Mouse (Mus musculus) ES-Bruce4 (cell line): Measurements from ENCODE around the gene Trp53i13. TPM values are rescaled to one million over a fixed set of nuclear protein-coding genes. Genes with fewer than 3 reads are reported as not detected.

Experiments
- H3K27ac ChIP-seq: 2 replicates; pipeline ENCODE4 v1.5.1; 2012; ENCODE audit warnings: low read length, inconsistent platforms; ENCODE audit not compliant: insufficient read depth
- H3K27me3 ChIP-seq: 2 replicates; pipeline ENCODE4 v1.6.1; 2012; ENCODE audit warnings: mild to moderate bottlenecking, low read length, inconsistent platforms; ENCODE audit not compliant: control insufficient read depth, poor library complexity, insufficient read depth, severe bottlenecking
- H3K36me3 ChIP-seq: 2 replicates; pipeline ENCODE4 v1.6.1; 2012; ENCODE audit warnings: inconsistent platforms, mild to moderate bottlenecking, low read length, moderate library complexity; ENCODE audit not compliant: control insufficient read depth, poor library complexity, insufficient read depth, severe bottlenecking
- H3K4me1 ChIP-seq: one replicate; pipeline ENCODE4 v1.8.1; 2011; ENCODE audit warnings: low read length; ENCODE audit not compliant: control insufficient read depth, insufficient read depth
- H3K4me3 ChIP-seq: 2 replicates; pipeline ENCODE4 v1.5.1; 2011; ENCODE audit warnings: low read depth, mild to moderate bottlenecking, low read length
- H3K9ac ChIP-seq: 2 replicates; pipeline ENCODE4 v1.6.1; 2012; ENCODE audit warnings: low read depth, mild to moderate bottlenecking, inconsistent platforms; ENCODE audit not compliant: poor library complexity, severe bottlenecking
- H3K9me3 ChIP-seq: replicated peaks from 2 replicates; pipeline ENCODE4 v1.6.1; 2012; ENCODE audit warnings: mild to moderate bottlenecking, low read length, inconsistent platforms; ENCODE audit not compliant: control insufficient read depth, poor library complexity, insufficient read depth, severe bottlenecking
- CTCF ChIP-seq: IDR thresholded peaks from one replicate; pipeline ENCODE4 v1.8.1; 2011; ENCODE audit warnings: low read depth, low read length
- EP300 ChIP-seq: IDR thresholded peaks from 2 replicates; pipeline ENCODE4 v1.6.1; 2011; ENCODE audit warnings: low read depth, low read length; ENCODE audit not compliant: insufficient read depth
- POLR2A ChIP-seq: IDR thresholded peaks from one replicate; pipeline ENCODE4 v1.8.1; 2011; ENCODE audit warnings: low read length; ENCODE audit not compliant: insufficient read depth
- polyA plus RNA-seq: library from polyadenylated mRNA; stranded (reverse); fragments of >200 nt; gene quantifications from 2 replicates; pipeline ENCODE4 v1.2.4, GENCODE M21; 2011; ENCODE audit warnings: low read depth; ENCODE audit not compliant: missing spikeins, insufficient read depth, insufficient read length

The Trp53i13 gene
- polyA plus RNA-seq, 1 experiment = 8.2 TPM

DNA sequence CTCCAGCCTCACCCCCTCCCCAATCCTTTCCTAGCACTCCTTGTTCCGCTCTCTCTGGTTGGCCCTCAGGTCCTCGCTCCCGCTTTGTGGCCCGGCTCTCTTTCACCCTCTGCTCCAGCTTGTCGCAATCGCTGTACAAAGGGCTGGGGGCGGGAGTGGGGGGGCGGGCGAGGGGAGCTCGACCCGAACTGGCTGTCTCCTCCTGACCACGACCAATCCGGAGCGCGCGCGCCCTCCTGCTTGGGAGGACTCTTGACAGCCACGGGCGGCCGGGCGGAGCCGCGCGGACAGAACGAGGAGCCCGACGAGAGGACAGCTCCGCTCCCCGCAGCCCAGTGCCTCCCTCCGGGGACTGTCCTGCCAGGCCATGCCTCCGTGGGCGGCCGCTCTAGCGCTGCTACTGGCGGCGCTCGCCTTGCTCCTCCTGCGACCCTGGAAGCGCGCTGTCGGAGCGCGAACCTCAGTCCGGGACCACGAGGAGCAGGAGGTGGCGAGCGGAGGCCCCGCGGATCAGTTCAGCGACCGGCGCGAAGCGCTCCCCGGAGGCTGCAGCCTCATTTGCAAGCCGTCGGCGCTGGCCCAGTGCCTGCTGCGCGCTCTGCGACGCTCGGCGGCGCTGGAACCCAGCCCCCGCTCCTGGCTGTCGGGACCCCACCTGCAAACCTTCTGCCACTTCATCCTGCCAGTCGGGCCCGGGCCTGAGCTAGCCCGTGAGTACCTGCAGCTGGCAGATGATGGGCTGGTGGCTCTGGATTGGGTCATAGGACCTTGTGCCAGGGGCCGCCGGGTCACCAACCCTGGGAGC, 746 bp downstream of the Trp53i13 start, which contains the start of gene Abhd15:
Gene Abhd15 (plus strand): TSS at position 290 of the 805 bp plus-strand sequence.
- Histone ChIP-seq H3K27ac (no peak within 1 kb of the TSS), H3K27me3 (peaks cover 3% of the 10 kb centered on the region; the same call in 1 of the 2 replicates), H3K9me3 (no peaks in the 10 kb centered on the region), H3K36me3 (no peaks in the 10 kb centered on the region), H3K4me3 (peak within 1 kb of the TSS; percentile 63), H3K4me1 (peaks cover 2% of the 10 kb centered on the region), H3K9ac (peak within 1 kb of the TSS; percentile 78)
- TF ChIP-seq EP300 = no peak
- no peak for TF ChIP-seq POLR2A

DNA sequence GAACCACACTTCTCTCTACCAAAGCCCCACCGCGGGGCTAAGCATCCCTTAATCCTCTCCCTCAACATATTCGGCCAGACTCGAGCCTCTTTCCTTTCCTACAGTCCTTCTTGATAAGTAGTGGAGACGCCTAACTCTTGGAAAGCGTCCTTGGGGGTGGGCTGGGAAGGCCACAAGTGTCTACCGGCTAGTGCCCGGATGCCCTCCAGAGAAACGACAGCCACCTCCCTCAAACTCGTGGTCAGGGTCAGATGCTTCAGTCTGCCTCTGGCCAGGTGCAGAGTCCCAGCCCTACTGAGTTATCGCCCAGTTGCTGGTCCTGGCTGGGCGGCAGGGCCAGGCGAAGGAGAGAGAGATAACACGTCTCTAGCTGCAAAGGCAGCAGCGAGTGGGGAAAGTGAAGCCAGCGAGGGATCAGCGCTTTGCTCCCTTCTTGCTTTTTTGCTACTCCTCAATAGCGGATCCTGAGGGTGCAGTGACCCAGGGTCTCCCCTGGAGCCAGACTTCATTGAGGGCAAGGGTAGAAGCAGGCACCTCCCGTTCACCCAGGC, 1.4 kb downstream of the Trp53i13 start:
- Histone ChIP-seq H3K9ac (peak overlapping the region; percentile 59), H3K27ac (no peak overlapping the region), H3K27me3 (peaks cover 3% of the 10 kb centered on the region; the same call in 1 of the 2 replicates), H3K4me1 (peaks cover 2% of the 10 kb centered on the region), H3K36me3 (no peaks in the 10 kb centered on the region), H3K9me3 (no peaks in the 10 kb centered on the region), H3K4me3 (peak overlapping the region; percentile 18)
- no peak for TF ChIP-seq POLR2A
- TF ChIP-seq EP300 = no peak
- no peak for TF ChIP-seq CTCF

DNA sequence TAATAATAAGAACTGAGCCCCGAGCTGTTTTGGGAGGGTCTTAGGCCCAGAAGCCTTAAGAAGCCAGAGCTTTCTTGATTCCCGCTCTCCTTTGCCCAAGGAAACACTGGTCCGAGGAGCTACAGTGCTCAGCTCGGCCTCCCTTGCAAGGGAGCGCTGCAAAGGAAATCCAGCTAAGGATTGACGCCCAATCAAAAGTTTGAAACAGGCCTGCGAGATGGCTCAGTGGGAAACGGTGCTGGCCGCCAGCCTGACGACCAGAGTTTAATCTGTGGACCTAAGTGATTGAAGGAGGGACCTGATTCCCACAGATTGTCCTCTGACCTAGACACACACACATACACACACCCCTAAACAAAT, 2.0 kb downstream of the Trp53i13 start:
- Histone ChIP-seq H3K27ac (no peak overlapping the region), H3K4me3 (peak overlapping the region; percentile 88), H3K36me3 (no peaks in the 10 kb centered on the region), H3K9me3 (no peaks in the 10 kb centered on the region), H3K4me1 (peaks cover 2% of the 10 kb centered on the region), H3K9ac (peak overlapping the region; percentile 78), H3K27me3 (peaks cover 3% of the 10 kb centered on the region; the same call in 1 of the 2 replicates)
- TF ChIP-seq EP300 (no peak), CTCF (no peak), POLR2A (no peak)

DNA sequence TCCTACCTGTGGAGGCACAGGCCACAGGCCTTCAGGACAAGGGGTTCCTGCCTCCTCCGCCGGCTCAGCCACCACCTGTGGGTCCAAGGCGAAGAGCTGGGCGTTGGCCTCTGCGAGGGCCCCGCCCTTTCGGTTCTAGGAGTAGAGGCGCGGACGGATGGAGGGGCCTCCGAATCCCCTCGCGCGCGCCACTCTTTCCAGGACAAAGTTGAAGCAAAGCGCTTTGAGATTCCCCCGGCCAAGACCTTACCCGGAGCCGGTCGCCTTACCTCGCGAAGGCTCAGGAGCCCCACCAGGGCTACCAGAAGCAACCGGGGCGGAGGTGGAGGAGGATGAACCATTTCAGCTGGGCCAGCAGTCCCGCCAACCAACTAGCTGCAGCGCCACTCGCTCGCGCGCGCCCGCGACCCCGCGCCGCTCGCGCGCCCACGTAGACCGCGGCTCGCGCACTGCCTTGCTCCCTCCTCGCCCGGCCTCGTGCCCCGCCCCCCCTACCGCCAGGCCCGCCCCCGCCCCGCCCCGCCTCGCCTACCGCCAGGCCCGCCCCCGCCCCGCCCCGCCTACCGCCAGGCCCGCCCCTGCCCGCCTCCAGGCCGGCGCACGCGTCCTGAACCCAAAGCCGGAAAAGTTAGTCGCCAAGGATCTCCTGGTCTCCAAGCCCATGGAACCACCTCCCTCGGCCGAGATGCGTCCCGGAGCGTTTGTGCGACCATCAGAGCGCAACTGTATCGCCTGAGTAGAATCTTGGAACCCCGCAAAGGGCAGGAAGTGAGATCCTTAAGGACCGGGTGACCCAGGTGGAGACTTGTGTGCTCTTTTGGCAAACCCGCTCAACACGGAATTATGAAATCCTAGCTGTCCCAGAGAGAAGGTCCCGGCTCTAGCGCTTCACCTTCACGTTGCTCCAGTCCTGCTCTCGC, 2.6 kb downstream of the Trp53i13 start:
- Histone ChIP-seq H3K27me3 (peaks cover 3% of the 10 kb centered on the region; the same call in 1 of the 2 replicates), H3K27ac (no peak overlapping the region), H3K9ac (peak overlapping the region; percentile 78), H3K4me3 (peak overlapping the region; percentile 88), H3K9me3 (no peaks in the 10 kb centered on the region), H3K4me1 (peaks cover 2% of the 10 kb centered on the region), H3K36me3 (no peaks in the 10 kb centered on the region)
- TF ChIP-seq CTCF (no peak), EP300 (no peak; the same call in 1 of the 2 replicates), POLR2A (peak; percentile 69)

DNA sequence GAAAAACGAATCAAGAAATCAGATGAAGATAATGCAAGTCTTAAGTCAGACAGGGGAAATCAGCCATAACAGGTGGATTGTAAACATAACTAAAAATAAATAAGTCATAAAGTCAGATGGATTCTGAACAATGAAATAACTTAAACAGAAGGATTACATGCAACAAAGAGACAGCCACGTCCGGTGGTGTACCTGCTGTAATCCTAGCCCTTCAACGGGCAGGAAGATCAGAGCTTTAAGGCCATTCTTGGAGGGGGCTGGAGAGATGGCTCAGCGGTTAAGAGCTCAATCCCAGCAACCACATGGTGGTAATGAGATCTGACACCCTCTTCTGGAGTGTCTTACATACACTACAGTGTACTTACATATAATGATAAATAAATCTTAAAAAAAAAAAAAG, 4.4 kb downstream of the Trp53i13 start:
- Histone ChIP-seq H3K9ac (no peak overlapping the region), H3K27me3 (peaks cover 3% of the 10 kb centered on the region; the same call in 1 of the 2 replicates), H3K4me3 (no peak overlapping the region), H3K4me1 (peaks cover 2% of the 10 kb centered on the region), H3K27ac (no peak overlapping the region), H3K36me3 (peaks cover 8% of the 10 kb centered on the region), H3K9me3 (no peaks in the 10 kb centered on the region)
- no peak for TF ChIP-seq POLR2A
- no peak for TF ChIP-seq CTCF
- no peak for TF ChIP-seq EP300
